Mouse (Mus musculus) ovary, postnatal 10 days (tissue): ENCODE measurements around the gene Chek2.
A peak's percentile ranks its signal among the peaks of the same experiment; 100 is the strongest.
"Not testable (repeated sequence)": the region's sequence is repeated elsewhere in the genome, so short reads cannot be mapped to it uniquely, and the experiment has no call there.

ENCODE experiments used
- DNase-seq: peaks from one replicate; pipeline ENCODE4 v3.0.0; 2022; ENCODE audit warnings: low spot score

The Chek2 gene

DNA sequence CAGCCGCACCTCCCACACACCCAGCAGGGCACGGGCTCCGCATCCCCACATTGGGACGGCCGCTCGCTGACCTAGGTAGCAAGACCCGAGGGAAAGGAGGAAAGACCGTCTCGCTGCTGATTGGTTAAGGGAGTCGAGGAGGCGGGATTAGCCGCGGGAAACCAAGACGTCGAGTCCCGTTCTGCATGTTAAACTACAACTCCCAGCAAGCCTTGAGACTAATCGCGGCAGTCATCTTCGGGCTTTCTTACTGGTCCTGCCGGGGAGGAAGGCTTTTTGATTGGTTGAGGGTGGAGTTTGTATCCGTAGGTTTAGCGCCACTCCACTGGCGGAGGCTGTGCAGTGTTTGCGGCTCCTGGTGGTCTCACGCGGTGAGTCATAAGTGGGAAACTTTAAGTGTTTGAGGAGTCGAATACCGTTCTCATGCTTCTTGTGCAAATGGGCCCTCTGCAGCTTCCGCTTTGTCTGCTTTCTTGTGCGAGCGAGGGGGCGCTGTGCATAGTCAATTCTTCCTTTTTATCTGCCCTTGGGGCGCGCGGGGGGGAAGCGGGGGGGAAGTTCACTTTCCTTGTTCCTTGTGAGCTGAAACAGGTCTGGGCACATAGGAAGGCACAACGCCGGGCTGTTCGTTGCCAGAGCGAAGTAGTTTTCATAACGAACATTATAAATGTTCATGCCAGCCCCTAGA is at the start of gene Chek2, which contains the start of gene Hscb:
Chek2 (plus strand) TSS at position 302 of the 688 bp plus-strand sequence.
Hscb (minus strand) TSS at position 100 of the 688 bp plus-strand sequence.
- peak; percentile 92 for DNase-seq

DNA sequence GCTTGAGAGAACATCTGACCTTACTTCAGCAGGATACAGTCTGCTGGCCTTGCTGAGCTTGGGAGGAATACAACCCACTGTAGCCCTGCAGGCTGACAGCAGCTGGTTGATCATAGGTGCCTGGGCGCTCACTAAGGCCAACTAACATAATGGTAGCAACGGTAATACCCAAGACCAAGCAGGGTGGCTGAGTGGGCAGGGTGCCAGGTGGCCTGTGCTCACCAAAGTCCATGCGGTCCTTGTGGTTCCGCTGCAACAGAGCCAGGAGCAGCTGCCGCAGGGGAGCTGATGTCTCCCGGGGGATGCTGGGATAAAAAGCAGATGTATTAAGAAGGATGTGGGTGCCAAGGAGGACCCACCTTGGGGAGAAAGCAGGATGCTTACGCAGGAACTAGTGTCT is 45.4 kb upstream of the Chek2 start:
- no peak for DNase-seq

- no peak for DNase-seq
Observed at GRCm38 (mm10) chr5:110797696-110798095, 42.1 kb upstream of the Chek2 start.

GRCm38 (mm10) chr5:110801036-110801624 is 38.6 kb upstream of the Chek2 start:
- DNase-seq, result no peak

DNA sequence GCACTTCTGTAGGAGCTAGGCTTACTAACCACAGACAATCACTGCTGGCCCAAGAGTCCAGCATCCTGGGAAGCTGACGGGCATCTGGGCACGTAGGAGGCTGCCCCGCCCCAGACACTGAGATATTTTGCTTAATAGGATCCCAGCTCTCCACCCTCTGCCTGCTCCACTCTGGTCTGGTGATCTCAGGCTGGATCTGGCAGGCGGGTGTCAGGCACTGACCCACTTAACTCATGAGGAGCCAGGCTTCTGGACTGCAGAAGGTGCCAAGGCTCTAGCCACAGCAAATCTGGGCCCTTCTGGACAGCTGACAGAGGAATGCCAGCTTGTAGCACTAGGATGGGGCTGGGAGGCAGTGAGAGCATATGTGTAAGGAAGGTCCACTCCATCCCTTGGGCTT is 37.6 kb upstream of the Chek2 start:
- DNase-seq, result no peak

- no peak for DNase-seq
Observed at GRCm38 (mm10) chr5:110802809-110803208, 37.0 kb upstream of the Chek2 start.

DNA sequence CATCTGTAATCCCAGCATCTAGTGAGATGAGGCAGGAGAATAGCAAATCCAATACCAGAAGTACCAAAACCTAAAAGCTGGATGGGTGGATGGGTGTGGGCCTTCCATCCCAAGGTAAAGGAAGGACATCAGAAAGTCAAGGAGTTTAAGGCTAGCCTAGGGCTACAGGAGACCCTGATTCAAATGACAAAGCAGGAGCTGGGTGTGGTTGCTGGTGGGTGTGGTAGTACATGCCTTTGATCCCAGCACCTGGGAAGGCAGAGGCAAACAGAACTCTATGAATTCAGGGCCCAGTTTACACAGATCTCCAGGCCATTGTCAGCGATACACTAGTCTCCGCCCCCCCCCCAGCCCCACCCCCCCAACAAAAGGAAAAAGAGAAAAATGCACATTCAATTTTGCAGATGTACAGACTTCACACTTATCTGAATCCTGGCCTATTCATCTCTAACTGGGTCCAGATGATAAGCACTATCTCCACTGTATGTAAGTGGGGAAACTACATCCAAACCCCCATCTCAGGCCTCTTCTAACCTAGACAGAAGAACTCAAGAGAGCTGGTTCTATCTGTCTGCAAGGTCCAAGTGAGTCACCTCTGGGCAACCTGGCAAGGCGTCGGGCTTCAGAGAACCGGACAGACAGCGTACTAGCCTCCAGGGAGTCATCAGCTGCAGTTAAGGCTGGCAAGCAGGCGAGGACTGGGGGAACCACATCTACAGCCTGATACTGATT is 35.6 kb upstream of the Chek2 start:
- DNase-seq, result no peak

DNA sequence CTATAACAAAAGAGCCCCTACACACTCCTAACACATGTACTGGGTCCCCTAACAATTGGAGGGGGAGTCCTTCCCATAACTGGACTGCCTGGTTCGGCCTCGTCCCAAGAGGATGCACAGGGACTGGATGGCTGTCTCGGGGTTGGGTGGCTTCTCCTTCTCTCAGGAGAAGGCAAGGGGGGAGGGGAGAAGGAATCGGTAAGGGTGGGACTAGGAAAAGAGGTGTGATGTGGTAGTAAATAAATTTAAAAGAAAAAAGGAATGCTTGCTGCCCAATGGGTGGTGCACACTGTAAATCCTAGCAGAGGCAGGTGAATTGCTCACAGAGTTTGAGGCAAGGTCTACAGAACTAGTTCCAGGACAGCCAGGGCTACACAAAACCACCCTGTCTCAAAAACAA is 33.6 kb upstream of the Chek2 start:
- no peak for DNase-seq

- no peak for DNase-seq
Observed at GRCm38 (mm10) chr5:110806676-110807075, 33.1 kb upstream of the Chek2 start.

- DNase-seq, result no peak
Observed at GRCm38 (mm10) chr5:110807453-110807852, 32.3 kb upstream of the Chek2 start.

DNA sequence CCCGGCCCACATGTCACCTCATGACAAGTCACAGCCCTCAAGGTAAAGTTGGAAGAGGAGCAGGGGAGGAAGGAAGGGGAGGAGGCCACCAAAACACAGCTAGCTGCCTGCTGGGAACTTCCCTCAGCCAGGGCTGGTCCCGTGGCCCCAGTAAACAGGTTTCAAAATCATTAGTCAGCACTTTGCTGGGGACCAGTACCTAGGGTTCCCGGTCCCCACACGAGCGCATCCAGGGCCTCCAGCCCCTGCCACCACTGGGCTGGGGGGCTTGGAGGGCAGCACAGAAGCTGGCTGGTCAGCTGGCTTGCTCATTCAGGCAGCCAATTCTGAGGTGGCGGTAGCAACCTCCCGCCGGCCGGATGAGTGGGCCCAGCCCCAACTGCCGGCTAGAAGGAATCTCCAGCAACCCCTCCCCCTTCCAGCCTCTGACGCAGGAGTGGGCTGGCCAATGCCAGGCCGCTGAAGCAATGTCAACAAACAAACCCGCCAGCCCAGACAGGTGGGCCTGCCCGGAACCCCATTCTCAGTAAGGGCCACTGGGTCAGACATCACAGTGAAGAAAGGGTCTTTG is 31.6 kb upstream of the Chek2 start:
- peak; percentile 60 for DNase-seq

DNA sequence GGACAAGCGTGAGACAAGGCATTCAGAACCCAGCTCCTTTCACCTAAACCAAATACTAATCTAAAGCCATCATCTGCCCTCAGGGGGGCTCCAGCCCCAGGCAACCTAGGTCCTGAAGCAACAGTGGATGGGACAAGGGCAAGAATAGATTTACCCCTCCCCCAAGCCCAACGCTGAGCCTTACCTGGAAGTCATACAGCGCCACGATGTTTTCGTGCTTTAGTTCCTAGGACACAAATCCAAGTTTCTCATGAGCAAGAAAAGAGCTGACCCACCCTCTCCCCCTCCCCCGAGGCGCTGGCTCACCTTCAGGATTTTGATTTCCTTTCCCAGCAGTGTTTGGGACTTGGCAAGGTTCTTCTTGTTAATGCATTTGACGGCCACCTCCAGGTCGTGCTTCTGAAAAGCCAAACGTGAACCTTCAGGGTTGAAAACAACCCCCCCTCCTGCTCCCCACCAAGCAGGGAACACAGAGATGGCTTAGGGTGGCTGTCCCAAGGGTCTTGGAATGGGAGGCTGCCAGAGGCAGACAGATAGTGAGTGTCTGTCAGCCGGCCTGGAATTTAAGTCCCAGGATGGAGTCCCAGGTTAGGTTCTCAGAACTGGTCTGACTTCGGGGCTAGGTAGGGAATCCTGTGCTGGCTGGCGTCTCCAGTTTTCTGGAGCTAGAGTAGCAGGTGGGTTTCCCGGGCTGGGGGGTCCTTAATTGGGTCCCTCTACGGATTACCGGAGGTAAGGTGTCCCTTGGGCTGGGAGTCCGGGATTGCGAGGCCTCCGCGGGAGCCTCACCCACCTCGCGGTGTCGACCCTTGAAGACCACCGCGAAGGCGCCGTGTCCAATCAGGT is 30.7 kb upstream of the Chek2 start:
- peak; percentile 13 for DNase-seq

DNA sequence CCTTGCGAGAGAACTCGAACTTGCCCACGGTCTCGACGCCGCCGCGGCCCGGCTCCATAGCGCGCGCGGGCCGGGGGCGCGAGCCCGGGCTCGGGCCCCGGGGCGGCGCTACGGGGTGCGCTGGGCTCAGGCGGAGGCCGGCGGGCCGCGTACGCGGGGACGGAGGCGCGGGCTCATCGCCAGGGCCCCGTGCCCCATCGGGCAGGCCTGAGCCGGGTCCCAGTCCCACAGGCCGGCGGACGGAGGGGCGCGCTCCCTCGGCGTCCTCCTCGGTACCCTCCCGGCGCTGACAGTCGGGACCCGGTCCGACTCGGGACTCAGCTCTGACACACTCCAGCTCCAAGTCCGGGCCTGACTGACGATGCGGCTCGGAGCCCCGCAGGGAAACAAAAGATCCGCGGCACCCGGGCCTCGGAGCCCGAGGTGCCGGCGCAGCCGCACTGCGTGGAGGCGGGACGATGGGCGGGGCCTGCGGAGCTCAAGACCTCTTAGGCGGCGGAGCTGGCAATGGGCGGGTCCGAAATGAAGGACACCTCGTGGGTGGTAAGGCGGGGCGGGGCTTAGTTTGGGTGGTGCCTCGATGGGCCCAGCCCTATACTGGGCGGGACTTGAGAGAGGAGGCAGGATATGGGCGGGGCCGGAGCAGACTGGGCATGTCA is 30.0 kb upstream of the Chek2 start, which contains the start of gene Ulk1:
Ulk1 (minus strand) TSS at position 431 of the 659 bp plus-strand sequence.
- DNase-seq, result peak; percentile 95

DNA sequence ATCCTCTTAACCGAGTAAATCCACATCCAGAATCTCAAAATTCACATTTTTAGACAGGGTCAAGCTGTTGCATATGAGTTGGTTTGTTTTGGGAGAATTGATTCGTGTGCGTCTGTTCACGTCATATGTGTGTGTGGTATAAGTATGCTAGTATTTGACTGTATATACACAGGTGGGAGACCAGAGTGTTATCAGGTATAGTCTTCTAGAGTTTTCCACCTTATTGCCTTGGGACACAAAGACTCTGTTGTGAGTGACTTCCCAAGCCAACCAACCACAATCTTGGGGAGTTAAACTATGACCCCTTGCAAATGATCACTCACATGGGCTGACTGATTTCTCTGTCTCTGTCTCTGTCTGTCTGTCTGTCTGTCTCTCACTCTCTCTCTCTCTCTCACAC is 15.4 kb upstream of the Chek2 start:
- no peak for DNase-seq

- DNase-seq, result no peak
Observed at GRCm38 (mm10) chr5:110826781-110827495, 12.8 kb upstream of the Chek2 start.

GRCm38 (mm10) chr5:110827576-110827975 is 12.2 kb upstream of the Chek2 start:
- no peak for DNase-seq

DNA sequence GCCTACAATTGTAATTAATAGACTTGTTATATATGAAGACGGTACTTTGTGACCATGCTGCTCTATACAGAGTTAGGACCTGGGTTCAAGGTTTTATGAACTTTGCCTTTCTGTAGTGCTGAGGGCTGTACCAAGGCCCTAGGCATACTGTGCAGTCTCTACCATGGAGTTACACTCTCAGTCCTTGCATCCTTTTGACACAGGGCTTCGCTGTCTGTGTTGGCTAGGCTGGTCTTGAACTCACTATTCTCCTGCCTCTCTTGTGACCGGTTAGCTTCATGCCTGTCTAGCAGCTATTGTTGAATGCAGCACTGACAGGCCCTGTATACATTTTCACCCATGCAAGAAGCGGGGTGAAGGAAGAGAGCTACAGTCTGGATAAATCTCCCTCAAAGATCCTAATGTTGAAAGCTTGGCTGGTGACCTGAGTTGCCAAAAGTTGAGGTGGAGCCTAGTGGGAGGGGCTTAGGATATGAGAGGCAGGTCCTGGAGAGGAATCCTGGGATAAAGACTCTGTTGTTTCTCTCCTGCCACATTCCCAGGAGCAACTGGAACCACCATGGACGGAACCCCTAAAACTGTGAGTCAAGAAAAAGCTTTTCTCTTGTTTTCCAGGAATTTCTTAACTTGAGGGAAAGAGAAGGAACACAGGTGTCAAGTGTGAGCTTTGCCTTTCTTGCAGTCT is 8.6 kb upstream of the Chek2 start:
- DNase-seq, result no peak

- DNase-seq, result no peak
Observed at GRCm38 (mm10) chr5:110835959-110836358, 3.8 kb upstream of the Chek2 start.

GRCm38 (mm10) chr5:110838016-110838415 is 1.8 kb upstream of the Chek2 start:
- DNase-seq, result not testable (repeated sequence)
